Mouse (Mus musculus) duodenum, adult 2 months (tissue): Measurements from ENCODE around the gene Hmga1. TPM values are rescaled to one million over a fixed set of nuclear protein-coding genes. Genes with fewer than 3 reads are reported as not detected.

Source experiments
- polyA plus RNA-seq: library from polyadenylated mRNA; depleted of rRNA; stranded (reverse); fragments of >200 nt; gene quantifications from 2 replicates; pipeline ENCODE4 v1.2.3, GENCODE M21; 2012; ENCODE audit warnings: low replicate concordance; rRNA removed

The Hmga1 gene
- polyA plus RNA-seq = 164 and 184 TPM in 2 replicates

GRCm38 (mm10) chr17:27556315-27557011 lies at the start of gene Hmga1:
Gene Hmga1, plus strand, starts transcription at chr17:27556497.

GRCm38 (mm10) chr17:27521303-27521702 lies 35.0 kb upstream of the Hmga1 start, which contains the start of gene Grm4:
Gene Grm4, minus strand, starts transcription at chr17:27521403.

DNA sequence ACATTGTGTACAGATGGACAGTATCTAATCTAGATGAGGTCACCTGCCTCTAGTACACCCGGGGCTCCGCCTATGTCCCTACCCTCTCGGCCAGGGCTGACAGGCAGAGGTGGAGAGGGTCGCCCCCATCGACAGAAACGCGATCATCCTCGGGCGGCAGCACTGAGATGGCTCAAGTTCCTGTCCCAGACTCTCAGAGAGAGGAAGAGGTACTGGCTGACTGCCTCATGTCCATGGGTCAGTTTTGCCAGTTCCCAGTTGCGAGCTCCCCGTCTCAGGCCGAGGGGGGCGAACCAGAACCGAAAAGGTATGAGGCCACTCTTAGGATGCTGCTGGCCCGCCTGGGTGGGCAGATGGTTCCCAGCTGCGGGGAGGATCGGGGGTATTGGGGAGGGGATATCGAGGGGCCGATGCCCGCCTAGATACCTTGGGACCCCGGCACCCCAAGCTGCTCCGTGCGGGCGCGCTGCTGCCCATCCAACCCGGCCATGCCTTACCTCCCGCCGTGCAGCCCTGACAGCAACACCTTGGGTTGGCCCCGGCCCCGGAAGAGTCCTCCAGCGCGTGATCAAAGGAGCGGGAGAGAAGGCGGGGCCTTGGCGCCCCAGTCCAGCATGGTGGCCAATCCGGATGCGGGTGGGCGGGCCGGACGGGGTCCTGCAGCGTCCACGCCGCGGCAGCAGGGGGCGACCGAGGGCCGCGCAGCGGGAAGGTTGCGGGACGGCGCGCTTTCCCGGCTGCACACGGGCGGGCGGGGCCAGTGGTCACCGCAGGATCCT lies 9.1 kb downstream of the Hmga1 start, which contains the start of gene AI413582:
AI413582 (minus strand) TSS at position 594 of the 779 bp plus-strand sequence.

Other genes with a start within 250 kb of the Hmga1 start
- 0.47 and 1.7 TPM in 2 replicates for gene Grm4, start 35.1 kb upstream of the Hmga1 start, polyA plus RNA-seq
- 45.8 and 52.9 TPM in 2 replicates for gene AI413582, start 9.3 kb downstream of the Hmga1 start, polyA plus RNA-seq
- gene Nudt3, start 67.0 kb downstream of the Hmga1 start, polyA plus RNA-seq = 46.8 and 79.8 TPM in 2 replicates
- not detected in 2 replicates for gene RPS10-NUDT3, start 78.7 kb downstream of the Hmga1 start, polyA plus RNA-seq
- 1,017 and 1,144 TPM in 2 replicates for gene Rps10, start 80.2 kb downstream of the Hmga1 start, polyA plus RNA-seq
- gene Pacsin1, start 99.0 kb downstream of the Hmga1 start, polyA plus RNA-seq = 1.0 and 1.4 TPM in 2 replicates
- gene Spdef, start 172.5 kb downstream of the Hmga1 start, polyA plus RNA-seq = 45.8 and 140 TPM in 2 replicates